Mouse (Mus musculus): ENCODE data around the gene Cdkl5. TPM values are rescaled to one million over a fixed set of nuclear protein-coding genes. Genes with fewer than 3 reads are reported as not detected.

Gene Cdkl5
- polyA plus RNA-seq (2015; fragmentation: Nextera tagmentation; extraction: Ambion mirVana), result 4.1 and 4.5 TPM in 2 replicates

DNA sequence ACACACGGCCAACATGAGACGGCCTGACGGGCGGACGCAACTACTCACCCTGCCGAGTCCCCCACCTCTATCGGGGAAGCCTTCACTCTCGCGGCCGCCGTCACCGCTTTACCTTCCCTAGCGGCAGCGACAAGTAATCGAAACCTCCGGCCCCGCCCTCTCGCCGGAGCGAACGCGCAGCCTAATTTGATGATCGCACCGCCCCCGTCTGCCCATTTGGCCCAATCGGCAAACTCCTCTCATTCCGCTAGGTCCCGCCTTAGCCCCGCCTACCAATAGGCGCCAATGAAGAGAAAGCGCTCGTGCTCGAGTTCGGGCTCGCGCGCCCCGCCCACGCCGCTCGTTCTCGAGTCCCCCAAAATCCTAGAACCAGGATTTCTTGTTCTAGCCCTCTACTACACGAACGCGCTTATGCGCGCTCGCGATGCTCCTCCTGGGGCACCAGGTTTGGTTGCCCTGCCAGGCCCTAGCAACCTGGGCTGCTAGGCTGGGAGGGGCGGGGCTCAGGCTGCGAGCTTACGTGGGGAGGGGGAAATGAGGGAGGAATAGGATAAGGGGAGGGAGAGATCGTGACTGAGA, at the start of gene Cdkl5:
Gene Cdkl5 (minus strand): TSS at position 162 of the 579 bp plus-strand sequence.
- H3K27ac ChIP-seq (replicated peaks), result peak within 1 kb of the TSS; percentile 92
- 24% methylated on average over 53 of the region's 53 CpGs for WGBS
- H3K9me3 ChIP-seq, result no peaks in the 10 kb centered on the region
- peak within 1 kb of the TSS; percentile 48 for H3K9ac ChIP-seq
- H3K4me1 ChIP-seq (replicated peaks), result no peaks in the 10 kb centered on the region
- peak; percentile 96 for ATAC-seq (ENCODE audit: low FRiP score, low read depth)
- peak within 1 kb of the TSS; percentile 59 for H3K4me3 ChIP-seq
- peak within 1 kb of the TSS; percentile 55 for H3K4me2 ChIP-seq
- no peaks in the 10 kb centered on the region for H3K36me3 ChIP-seq
- H3K27me3 ChIP-seq, result no peaks in the 10 kb centered on the region

- 0 out of 2 replicates have a peak, but pooled peaks cover 3% of the 10 kb centered on the region for H3K27me3 ChIP-seq
- 45% methylated on average over 3 of the region's 3 CpGs for WGBS
- H3K36me3 ChIP-seq, result no peaks in the 10 kb centered on the region
- H3K9ac ChIP-seq, result no peak overlapping the region
- no peak overlapping the region for H3K27ac ChIP-seq (replicated peaks)
- H3K9me3 ChIP-seq, result no peaks in the 10 kb centered on the region
- no peaks in the 10 kb centered on the region for H3K4me1 ChIP-seq (replicated peaks)
- ATAC-seq (ENCODE audit: low FRiP score, low read depth), result no peak
- no peak overlapping the region for H3K4me2 ChIP-seq
- H3K4me3 ChIP-seq, result no peak overlapping the region
These were observed 38.8 kb upstream of the Cdkl5 start for GRCm38 (mm10) chrX:161033235-161033803.

DNA sequence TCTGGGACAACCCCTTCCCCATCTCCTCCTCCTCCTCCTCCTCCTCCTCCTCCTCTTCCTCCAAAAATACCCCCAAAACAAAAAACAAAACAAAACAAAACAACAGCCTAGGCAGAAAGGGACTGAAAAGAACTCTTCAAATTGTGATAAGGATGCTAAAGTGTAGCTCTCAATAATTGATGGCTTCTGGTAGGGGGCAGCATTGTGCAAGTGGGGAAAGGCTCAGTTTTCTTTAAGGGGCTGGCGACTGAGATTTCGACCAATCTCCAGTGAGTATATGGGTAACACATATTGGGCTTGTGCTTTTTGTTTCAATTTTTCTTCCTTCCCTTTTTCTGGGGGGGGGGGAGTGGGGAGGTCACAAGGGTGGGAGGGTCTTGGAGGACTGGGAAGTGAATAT, 37.9 kb upstream of the Cdkl5 start:
- Histone ChIP-seq H3K36me3 (no peaks in the 10 kb centered on the region), H3K27me3 (0 out of 2 replicates have a peak, but pooled peaks cover 3% of the 10 kb centered on the region), H3K9ac (no peak overlapping the region), H3K27ac (replicated peaks) (no peak overlapping the region), H3K4me1 (replicated peaks) (no peaks in the 10 kb centered on the region), H3K4me3 (no peak overlapping the region), H3K4me2 (no peak overlapping the region), H3K9me3 (no peaks in the 10 kb centered on the region)
- WGBS, result 48% methylated on average over 2 of the region's 2 CpGs
- ATAC-seq (ENCODE audit: low FRiP score, low read depth), result no peak

DNA sequence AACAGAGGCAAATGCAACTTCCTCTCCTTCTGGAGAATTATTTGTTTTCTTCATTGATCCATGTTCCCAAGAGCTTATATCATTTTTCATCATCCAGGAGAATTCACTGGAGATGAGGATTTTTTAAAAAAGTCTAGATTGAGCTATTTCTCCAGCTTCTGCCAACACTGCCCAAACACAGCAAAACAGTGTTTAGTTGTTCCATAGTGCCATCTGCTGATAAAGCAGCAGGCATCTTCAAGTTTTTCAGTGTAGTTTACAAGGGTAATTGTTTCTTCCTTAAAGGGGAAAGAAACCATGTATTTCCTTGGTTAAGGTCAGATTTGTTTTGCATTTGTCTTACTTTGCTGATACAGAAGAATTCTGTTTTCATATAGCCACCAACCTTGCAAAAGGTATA, 35.7 kb upstream of the Cdkl5 start:
- Histone ChIP-seq H3K9ac (no peak overlapping the region), H3K27me3 (0 out of 2 replicates have a peak, but pooled peaks cover 3% of the 10 kb centered on the region), H3K4me1 (replicated peaks) (no peaks in the 10 kb centered on the region), H3K9me3 (no peaks in the 10 kb centered on the region), H3K4me2 (no peak overlapping the region), H3K36me3 (no peaks in the 10 kb centered on the region), H3K4me3 (no peak overlapping the region), H3K27ac (replicated peaks) (no peak overlapping the region)
- no peak for ATAC-seq (ENCODE audit: low FRiP score, low read depth)

DNA sequence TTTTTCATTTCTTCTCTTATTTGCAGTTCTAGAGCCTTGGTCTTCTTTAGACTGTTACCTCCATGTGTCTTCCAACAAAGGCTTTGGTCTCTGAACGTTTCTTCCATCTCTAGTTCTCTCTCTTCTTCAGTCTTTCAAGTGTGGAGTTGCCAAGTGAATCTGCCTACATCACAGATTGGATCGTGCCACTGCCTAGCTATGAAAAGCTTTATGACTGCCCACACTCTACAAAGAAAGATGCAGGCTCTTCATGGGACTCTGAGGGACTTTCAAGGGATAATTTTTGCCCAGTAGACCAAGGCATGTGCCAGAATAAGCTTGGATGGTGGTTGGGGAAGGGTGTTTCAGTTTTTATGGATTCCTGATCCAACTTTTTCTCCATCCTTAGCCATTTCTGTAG, 30.0 kb upstream of the Cdkl5 start:
- Histone ChIP-seq H3K9ac (no peak overlapping the region), H3K27me3 (no peaks in the 10 kb centered on the region), H3K4me3 (no peak overlapping the region), H3K4me2 (no peak overlapping the region), H3K4me1 (replicated peaks) (no peaks in the 10 kb centered on the region), H3K36me3 (no peaks in the 10 kb centered on the region), H3K27ac (replicated peaks) (no peak overlapping the region), H3K9me3 (no peaks in the 10 kb centered on the region)
- ATAC-seq (ENCODE audit: low FRiP score, low read depth), result no peak
- WGBS, result 67% methylated on average over 2 of the region's 2 CpGs

- ATAC-seq (ENCODE audit: low FRiP score, low read depth), result no peak
- H3K27ac ChIP-seq (replicated peaks), result no peak overlapping the region
- no peaks in the 10 kb centered on the region for H3K27me3 ChIP-seq
- H3K9me3 ChIP-seq, result no peaks in the 10 kb centered on the region
- no peaks in the 10 kb centered on the region for H3K36me3 ChIP-seq
- H3K4me1 ChIP-seq (replicated peaks), result no peaks in the 10 kb centered on the region
- WGBS, result 57% methylated on average over 7 of the region's 7 CpGs
- H3K4me3 ChIP-seq, result no peak overlapping the region
- H3K4me2 ChIP-seq, result no peak overlapping the region
- no peak overlapping the region for H3K9ac ChIP-seq
These were observed 27.0 kb upstream of the Cdkl5 start for GRCm38 (mm10) chrX:161021548-161021947.

- no peak for ATAC-seq (ENCODE audit: low FRiP score, low read depth)
- no peak overlapping the region for H3K27ac ChIP-seq (replicated peaks)
- H3K4me2 ChIP-seq, result no peak overlapping the region
- 63% methylated on average over 1 of the region's 1 CpGs for WGBS
- no peaks in the 10 kb centered on the region for H3K27me3 ChIP-seq
- no peaks in the 10 kb centered on the region for H3K36me3 ChIP-seq
- H3K9me3 ChIP-seq, result no peaks in the 10 kb centered on the region
- no peaks in the 10 kb centered on the region for H3K4me1 ChIP-seq (replicated peaks)
- H3K4me3 ChIP-seq, result no peak overlapping the region
- H3K9ac ChIP-seq, result no peak overlapping the region
These were observed 23.7 kb upstream of the Cdkl5 start for GRCm38 (mm10) chrX:161018179-161018578.

DNA sequence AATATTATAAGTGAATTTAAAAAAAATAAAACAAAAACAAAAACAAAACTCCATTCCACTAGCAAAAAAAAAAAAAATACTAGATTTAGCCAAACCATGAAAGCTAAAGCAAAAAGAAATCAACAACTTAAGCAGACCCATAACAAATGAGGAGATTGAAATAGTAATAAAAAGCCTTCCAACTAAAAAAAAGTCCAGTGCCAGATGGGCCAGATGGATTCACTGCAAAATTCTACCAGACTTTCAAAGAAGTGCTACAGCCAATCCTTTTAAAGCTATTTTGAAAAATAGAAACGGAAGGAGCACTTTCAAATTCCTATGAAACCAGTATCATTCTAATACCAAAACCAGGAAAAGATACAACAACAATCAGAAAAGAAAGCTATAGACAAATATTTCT, 11.8 kb upstream of the Cdkl5 start:
- no peak overlapping the region for H3K9ac ChIP-seq
- no peaks in the 10 kb centered on the region for H3K9me3 ChIP-seq
- ATAC-seq (ENCODE audit: low FRiP score, low read depth), result no peak
- no peaks in the 10 kb centered on the region for H3K4me1 ChIP-seq (replicated peaks)
- no peak overlapping the region for H3K27ac ChIP-seq (replicated peaks)
- no peak overlapping the region for H3K4me3 ChIP-seq
- no peak overlapping the region for H3K4me2 ChIP-seq
- no peaks in the 10 kb centered on the region for H3K36me3 ChIP-seq
- 83% methylated on average over 1 of the region's 1 CpGs for WGBS
- 0 out of 2 replicates have a peak, but pooled peaks cover 4% of the 10 kb centered on the region for H3K27me3 ChIP-seq

GRCm38 (mm10) chrX:160996051-160996450, 1.5 kb upstream of the Cdkl5 start:
- Histone ChIP-seq H3K27ac (replicated peaks) (peak overlapping the region; percentile 92), H3K9me3 (no peaks in the 10 kb centered on the region), H3K4me2 (peak overlapping the region; percentile 49), H3K27me3 (0 out of 2 replicates have a peak, but pooled peaks cover 3% of the 10 kb centered on the region), H3K9ac (peak overlapping the region; percentile 46; the same call in 1 of the 2 replicates), H3K4me1 (replicated peaks) (no peaks in the 10 kb centered on the region), H3K36me3 (no peaks in the 10 kb centered on the region), H3K4me3 (0 out of 2 replicates have a peak overlapping the region, but pooled peaks have one; percentile 12)
- ATAC-seq (ENCODE audit: low FRiP score, low read depth), result no peak
- 18% methylated on average over 5 of the region's 5 CpGs for WGBS

GRCm38 (mm10) chrX:160995131-160995667, 695 bp upstream of the Cdkl5 start:
- no peaks in the 10 kb centered on the region for H3K36me3 ChIP-seq
- WGBS, result 18% methylated on average over 31 of the region's 31 CpGs
- peak; percentile 53; the same call in 1 of the 2 replicates for ATAC-seq (ENCODE audit: low FRiP score, low read depth)
- peak overlapping the region; percentile 46 for H3K9ac ChIP-seq
- no peaks in the 10 kb centered on the region for H3K9me3 ChIP-seq
- peak overlapping the region; percentile 92 for H3K27ac ChIP-seq (replicated peaks)
- peak overlapping the region; percentile 49 for H3K4me2 ChIP-seq
- no peaks in the 10 kb centered on the region for H3K4me1 ChIP-seq (replicated peaks)
- H3K27me3 ChIP-seq, result 0 out of 2 replicates have a peak, but pooled peaks cover 2% of the 10 kb centered on the region
- peak overlapping the region; percentile 59 for H3K4me3 ChIP-seq

DNA sequence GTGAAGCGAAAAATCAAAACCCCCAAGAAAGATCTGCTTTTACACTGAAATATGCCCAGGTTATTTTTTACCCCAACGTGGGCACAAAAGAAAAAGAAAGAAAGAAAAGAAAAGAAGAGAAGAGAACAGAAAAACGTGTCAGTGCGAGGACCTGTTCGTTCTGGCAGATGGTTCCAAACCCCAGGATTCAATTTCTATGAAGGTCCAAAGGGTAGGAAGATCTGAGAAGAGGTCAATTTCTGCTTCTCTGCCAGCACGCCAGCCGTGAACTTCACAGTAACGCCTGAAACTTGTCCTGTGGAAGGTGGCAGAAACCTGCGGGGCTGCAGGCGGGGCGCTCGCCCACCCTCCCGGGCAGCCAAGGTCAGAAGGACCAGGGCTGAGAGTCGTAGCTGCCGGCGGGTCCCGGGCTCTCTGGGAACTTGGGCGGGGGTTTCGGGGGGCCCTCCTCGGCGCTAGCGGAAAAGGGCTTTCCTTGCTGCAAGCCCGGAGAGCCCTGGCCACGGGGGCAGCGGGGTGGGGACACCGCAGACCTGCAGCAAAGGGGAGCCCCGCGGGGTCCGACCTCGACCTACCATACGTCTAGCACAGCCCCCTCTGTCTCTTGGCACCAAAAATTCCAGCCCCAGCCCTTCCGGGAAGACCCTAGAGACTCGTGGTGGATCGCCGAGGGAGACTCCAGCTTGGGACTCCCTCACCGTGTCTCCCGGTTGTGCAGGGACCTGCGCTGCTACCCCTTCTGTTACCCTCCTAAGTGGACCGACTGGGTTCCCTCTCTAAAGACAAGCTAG, 560 bp downstream of the Cdkl5 start:
- H3K27ac ChIP-seq (replicated peaks), result peak overlapping the region; percentile 84
- no peaks in the 10 kb centered on the region for H3K4me1 ChIP-seq (replicated peaks)
- peak overlapping the region; percentile 55 for H3K4me2 ChIP-seq
- no peaks in the 10 kb centered on the region for H3K27me3 ChIP-seq
- no peaks in the 10 kb centered on the region for H3K9me3 ChIP-seq
- H3K9ac ChIP-seq, result peak overlapping the region; percentile 48
- peak; percentile 0; the same call in 1 of the 2 replicates for ATAC-seq (ENCODE audit: low FRiP score, low read depth)
- H3K4me3 ChIP-seq, result peak overlapping the region; percentile 59
- 16% methylated on average over 38 of the region's 39 CpGs for WGBS
- H3K36me3 ChIP-seq, result no peaks in the 10 kb centered on the region

- WGBS, result 49% methylated on average over 2 of the region's 2 CpGs
- no peak for ATAC-seq (ENCODE audit: low FRiP score, low read depth)
These were observed 1.8 kb downstream of the Cdkl5 start for GRCm38 (mm10) chrX:160992703-160993102.

More at GRCm38 (mm10) chrX:160992703-160993102, 1.8 kb downstream of the Cdkl5 start:
- H3K27ac ChIP-seq (replicated peaks), result no peak overlapping the region
- no peaks in the 10 kb centered on the region for H3K27me3 ChIP-seq
- H3K4me3 ChIP-seq, result peak overlapping the region; percentile 59
- H3K9ac ChIP-seq, result no peak overlapping the region
- H3K9me3 ChIP-seq, result no peaks in the 10 kb centered on the region
- no peaks in the 10 kb centered on the region for H3K4me1 ChIP-seq (replicated peaks)
- H3K4me2 ChIP-seq, result peak overlapping the region; percentile 55
- H3K36me3 ChIP-seq, result no peaks in the 10 kb centered on the region
